Mouse (Mus musculus) left cerebral cortex, adult 11 months (tissue): ENCODE data around the gene Tjp1.

Experiments used
- DNase-seq: peaks from one replicate; pipeline ENCODE4 v3.0.0; 2022; ENCODE audit warnings: low spot score

The Tjp1 gene

GRCm38 (mm10) chr7:65388243-65389013 is 139.2 kb downstream of the Tjp1 start:
- no peak for DNase-seq

GRCm38 (mm10) chr7:65387560-65388175 is 139.9 kb downstream of the Tjp1 start:
- no peak for DNase-seq

- DNase-seq, result no peak
Measured at GRCm38 (mm10) chr7:65384775-65385174, 142.8 kb downstream of the Tjp1 start.

GRCm38 (mm10) chr7:65382515-65383283 is 144.9 kb downstream of the Tjp1 start:
- DNase-seq, result no peak

GRCm38 (mm10) chr7:65381896-65382295 is 145.7 kb downstream of the Tjp1 start:
- no peak for DNase-seq

- DNase-seq, result no peak
Measured at GRCm38 (mm10) chr7:65380716-65381115, 146.9 kb downstream of the Tjp1 start.

- no peak for DNase-seq
Measured at GRCm38 (mm10) chr7:65378818-65379565, 148.6 kb downstream of the Tjp1 start.

- DNase-seq, result no peak
Measured at GRCm38 (mm10) chr7:65377521-65377920, 150.1 kb downstream of the Tjp1 start.

- no peak for DNase-seq
Measured at GRCm38 (mm10) chr7:65375621-65376020, 152.0 kb downstream of the Tjp1 start.

GRCm38 (mm10) chr7:65375176-65375575 is 152.4 kb downstream of the Tjp1 start:
- no peak for DNase-seq

- no peak for DNase-seq
Measured at GRCm38 (mm10) chr7:65373336-65373735, 154.2 kb downstream of the Tjp1 start.

GRCm38 (mm10) chr7:65371765-65372164 is 155.8 kb downstream of the Tjp1 start:
- no peak for DNase-seq

GRCm38 (mm10) chr7:65370787-65371616 is 156.6 kb downstream of the Tjp1 start:
- peak; percentile 85 for DNase-seq

GRCm38 (mm10) chr7:65370381-65370786 is 157.2 kb downstream of the Tjp1 start:
- no peak for DNase-seq

- DNase-seq, result no peak
Measured at GRCm38 (mm10) chr7:65369101-65369500, 158.5 kb downstream of the Tjp1 start.

GRCm38 (mm10) chr7:65367386-65368245 is 160.0 kb downstream of the Tjp1 start:
- DNase-seq, result no peak

- DNase-seq, result no peak
Measured at GRCm38 (mm10) chr7:65366153-65366552, 161.4 kb downstream of the Tjp1 start.

GRCm38 (mm10) chr7:65365560-65365959 is 162.0 kb downstream of the Tjp1 start:
- DNase-seq, result no peak

GRCm38 (mm10) chr7:65360278-65360677 is 167.3 kb downstream of the Tjp1 start:
- DNase-seq, result no peak

- no peak for DNase-seq
Measured at GRCm38 (mm10) chr7:65359774-65360173, 167.8 kb downstream of the Tjp1 start.
